Mouse (Mus musculus): ENCODE data around the gene Apela.

Apela gene

GRCm38 (mm10) chr8:65037117-65037533 lies at the start of gene Apela:
TSS of gene Apela (minus strand) at chr8:65037336.
- peak; percentile 7 for DNase-seq

DNA sequence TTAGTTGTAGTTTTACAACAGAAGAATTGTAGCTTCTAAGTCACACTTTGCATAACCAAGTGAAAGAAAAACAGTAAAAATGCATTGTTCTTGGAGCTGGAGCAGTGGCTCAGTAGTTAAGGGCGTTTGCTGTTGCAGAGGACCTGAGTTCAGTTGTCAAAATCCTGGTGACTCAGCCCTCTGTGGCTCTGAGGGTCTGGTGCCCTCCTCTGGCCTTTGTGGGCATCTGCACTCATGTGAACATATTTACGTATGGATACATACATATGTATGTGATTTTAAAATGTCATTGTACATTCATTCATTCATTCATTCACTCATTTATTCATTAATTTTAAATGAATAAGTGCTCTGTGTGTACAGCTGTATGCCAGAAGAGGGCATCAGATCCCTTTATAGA lies 48.5 kb upstream of the Apela start:
- no peak for DNase-seq

DNA sequence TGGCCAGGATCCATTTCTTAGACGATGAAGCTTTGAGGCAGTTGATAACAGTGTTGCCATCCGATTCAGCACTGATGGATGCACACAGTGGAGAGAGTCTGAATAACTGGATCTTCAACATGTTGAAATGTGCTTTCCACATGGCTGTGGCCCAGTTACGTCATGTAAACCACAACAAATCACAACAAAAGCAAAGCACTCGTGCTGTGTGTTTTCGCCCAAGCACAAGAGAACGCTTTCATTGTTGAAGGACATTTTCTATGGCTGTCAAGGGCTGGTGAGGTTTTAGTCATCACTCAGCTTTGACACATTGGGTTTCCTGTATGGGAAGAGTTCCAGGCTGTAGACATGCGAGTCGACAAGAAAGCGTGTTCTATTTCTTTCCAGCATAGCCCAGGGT lies 43.6 kb upstream of the Apela start:
- DNase-seq, result no peak

DNA sequence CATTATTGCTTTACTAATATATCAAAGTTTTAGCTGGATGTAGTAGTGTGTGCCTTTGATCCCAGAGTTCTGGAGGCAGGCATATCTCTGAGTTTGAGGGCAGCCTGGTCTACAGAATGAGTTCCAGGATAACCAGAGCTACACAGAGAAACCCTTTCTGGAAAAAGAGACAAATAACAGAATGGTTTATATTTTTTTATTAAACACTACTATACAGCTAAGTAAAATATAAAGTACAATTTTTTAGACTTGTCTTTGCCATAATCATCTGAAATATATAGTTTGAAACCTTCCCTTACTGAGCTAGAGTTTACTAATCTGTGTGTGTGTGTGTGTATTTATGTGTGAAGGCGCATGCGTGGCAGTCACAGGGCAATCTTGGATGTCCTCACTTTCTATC lies 37.6 kb upstream of the Apela start, which contains the start of gene Gm10663:
TSS of gene Gm10663 (plus strand) at position 301 of the 400 bp plus-strand sequence.
- no peak for DNase-seq

GRCm38 (mm10) chr8:65070996-65071395 lies 33.9 kb upstream of the Apela start:
- no peak for DNase-seq

- no peak for DNase-seq
Measured at GRCm38 (mm10) chr8:65068473-65068819, 31.3 kb upstream of the Apela start.

GRCm38 (mm10) chr8:65067694-65068472 lies 30.7 kb upstream of the Apela start:
- no peak for DNase-seq

- no peak for DNase-seq
Measured at GRCm38 (mm10) chr8:65067031-65067430, 29.9 kb upstream of the Apela start.

DNA sequence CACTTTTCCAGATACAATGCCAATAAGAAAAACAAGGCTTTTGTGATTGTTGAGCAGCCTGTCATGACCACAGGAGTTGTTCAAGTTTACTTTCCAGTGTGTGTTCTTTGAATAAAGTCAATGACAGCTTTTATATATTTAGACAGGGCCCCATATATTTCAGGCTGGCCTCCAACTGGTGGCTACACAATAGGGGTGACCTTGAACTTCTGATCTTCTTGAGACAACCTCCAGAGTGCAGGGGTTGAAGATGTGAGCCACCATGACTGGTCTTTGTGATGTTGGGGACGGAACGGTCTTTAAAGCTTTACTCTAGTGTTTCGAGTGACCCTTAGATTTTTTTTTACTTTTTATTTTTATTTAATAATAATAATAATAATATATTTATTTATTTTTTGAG lies 28.5 kb upstream of the Apela start:
- DNase-seq, result no peak

DNA sequence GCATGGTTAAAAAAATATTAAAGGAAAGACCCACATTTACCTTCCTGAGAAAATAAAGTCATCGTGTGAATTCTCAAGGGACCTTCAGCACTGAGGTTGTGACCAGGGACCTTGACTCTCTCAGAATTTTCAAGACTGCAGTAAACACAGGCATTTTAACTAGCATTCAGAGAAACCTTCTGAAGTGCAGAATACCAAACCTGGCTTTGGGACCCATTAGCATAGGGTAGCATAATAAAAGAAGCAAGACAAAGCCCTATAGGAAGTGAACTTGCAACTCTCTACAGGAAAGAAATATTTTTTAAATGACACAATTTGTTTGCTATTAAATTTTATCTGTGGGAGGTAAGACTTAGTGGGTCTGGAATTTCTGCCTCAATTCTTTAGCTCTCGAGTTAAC lies 26.9 kb upstream of the Apela start:
- DNase-seq, result no peak

- no peak for DNase-seq
Measured at GRCm38 (mm10) chr8:65062195-65062594, 25.1 kb upstream of the Apela start.

- no peak for DNase-seq
Measured at GRCm38 (mm10) chr8:65056722-65057121, 19.6 kb upstream of the Apela start.

DNA sequence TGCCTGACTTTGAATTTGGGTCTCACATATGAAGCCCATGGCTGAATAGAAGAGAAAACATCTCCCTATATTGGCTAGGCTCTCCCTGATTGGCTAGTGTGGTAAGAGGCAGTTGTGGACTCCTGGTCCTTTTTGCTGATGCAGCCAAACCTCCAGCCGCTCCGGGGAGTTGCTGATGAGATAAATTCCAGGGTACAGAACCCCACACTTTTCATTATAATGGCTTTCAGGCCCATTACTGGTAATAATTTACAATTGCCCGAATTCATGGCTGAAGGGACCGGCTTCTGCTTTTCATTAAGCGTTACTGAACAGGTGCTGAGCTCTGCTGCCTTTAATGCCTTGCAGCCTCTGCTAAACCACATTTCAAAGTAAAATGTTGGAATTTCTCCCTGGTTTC lies 16.8 kb upstream of the Apela start:
- no peak for DNase-seq

DNA sequence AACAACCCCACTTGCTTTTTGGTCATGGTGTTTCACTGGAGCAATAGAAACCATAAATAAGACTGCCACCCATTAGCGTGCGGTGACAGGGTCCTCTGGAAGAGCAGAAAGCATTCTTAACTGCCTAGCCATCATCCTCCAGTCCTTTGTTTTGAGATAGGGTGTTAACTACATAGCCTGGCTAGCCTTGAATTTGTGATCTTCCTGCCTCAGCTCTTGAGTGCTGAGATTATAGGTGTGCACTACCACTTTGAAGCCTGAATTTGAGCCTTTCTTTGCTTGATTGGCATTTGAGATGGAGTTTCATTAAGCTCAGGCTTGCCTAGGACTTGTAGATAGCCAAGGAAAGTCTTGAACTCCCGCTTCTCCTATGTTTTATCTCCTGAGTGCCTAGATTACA lies 16.4 kb upstream of the Apela start:
- no peak for DNase-seq

DNA sequence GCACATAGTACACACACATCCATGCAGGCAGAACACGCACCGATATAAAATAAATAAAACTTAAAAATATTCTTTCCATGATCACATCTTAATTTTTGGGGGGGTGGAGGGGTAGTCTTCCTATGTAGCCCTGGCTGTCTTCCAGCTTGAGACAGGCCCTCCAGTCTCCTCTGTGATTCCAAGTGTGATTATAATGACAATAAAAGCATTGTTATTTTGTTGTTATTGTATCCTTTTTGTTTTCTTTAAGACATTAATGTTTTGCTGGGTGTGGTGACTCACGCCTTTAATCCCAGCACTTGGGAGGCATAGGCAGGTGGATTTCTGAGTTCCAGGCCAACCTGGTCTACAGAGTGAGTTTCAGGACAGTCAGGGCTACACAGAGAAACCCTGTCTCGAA lies 10.7 kb upstream of the Apela start:
- no peak for DNase-seq

GRCm38 (mm10) chr8:65047193-65047592 lies 10.1 kb upstream of the Apela start:
- DNase-seq, result no peak

GRCm38 (mm10) chr8:65046565-65046964 lies 9.4 kb upstream of the Apela start:
- DNase-seq, result no peak

- DNase-seq, result no peak
Measured at GRCm38 (mm10) chr8:65034136-65034535, 3.0 kb downstream of the Apela start.

DNA sequence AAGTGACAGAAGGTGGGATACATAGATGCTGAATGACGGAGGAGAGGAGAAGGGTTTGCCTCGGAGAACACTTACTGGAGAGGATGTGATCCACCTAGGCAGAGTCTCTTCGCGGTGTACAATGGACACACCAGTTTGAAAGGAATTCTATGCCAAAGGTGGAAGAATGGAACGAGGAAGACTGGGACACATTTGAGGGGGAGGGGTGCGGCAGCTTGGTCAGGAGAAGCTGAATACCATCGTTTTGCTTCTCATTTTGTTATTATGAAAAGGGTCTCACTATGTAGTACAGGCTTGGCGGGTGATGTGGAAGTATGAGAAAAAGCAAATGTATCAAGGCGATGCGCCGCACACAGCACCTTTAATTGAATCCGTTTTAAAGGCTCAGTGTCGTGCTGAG lies 4.1 kb downstream of the Apela start:
- DNase-seq, result no peak

- DNase-seq, result no peak
Measured at GRCm38 (mm10) chr8:65032107-65032506, 5.0 kb downstream of the Apela start.

- no peak for DNase-seq
Measured at GRCm38 (mm10) chr8:65030735-65031485, 6.2 kb downstream of the Apela start.

- DNase-seq, result no peak
Measured at GRCm38 (mm10) chr8:65029776-65030175, 7.4 kb downstream of the Apela start.

DNA sequence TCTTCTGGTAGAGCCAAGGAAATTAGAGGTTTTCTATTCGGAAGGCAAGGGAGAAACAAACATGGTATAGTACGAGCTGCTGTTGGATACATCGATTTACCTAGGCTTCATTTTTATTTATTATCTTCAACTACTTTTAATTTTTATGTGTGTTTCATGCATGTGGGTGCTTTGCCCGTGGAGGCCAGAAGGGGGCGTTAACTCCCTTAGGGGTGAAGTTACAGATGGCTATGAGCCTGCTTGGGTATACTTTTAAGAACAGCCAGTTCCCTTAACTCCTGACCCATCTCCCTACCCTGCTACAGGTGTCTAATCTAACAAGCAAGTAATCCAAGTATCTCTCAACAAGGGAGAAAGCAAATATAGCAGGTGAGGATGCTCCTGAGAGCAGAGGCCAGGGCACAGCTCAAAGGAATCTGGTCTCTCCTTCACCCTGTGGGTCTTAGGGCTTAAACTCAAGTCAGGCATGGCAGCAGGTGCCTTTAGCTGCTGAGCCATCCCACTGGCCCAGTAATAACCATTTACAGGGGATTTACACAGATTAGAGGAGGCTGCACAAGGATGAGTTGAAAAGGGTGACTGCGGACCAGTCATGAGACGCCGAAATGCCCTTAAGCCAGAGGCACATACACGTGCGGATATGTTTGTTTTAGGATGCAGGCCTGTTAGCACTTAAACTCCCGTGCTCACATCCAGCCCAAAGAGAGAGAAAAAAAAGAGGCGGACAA lies 8.0 kb downstream of the Apela start:
- no peak for DNase-seq

GRCm38 (mm10) chr8:65022485-65022884 lies 14.7 kb downstream of the Apela start:
- DNase-seq, result peak; percentile 57
